Mouse (Mus musculus) adrenal gland, postnatal 10 days (tissue): ENCODE data around the gene Mcl1. TPM values are rescaled to one million over a fixed set of nuclear protein-coding genes. Genes with fewer than 3 reads are reported as not detected.
"Not testable (repeated sequence)": the region's sequence is repeated elsewhere in the genome, so short reads cannot be mapped to it uniquely, and the experiment has no call there.

ENCODE experiments used
- DNase-seq: peaks from one replicate; pipeline ENCODE4 v3.0.0; 2021; ENCODE audit warnings: mixed read lengths
- long read RNA-seq, 2 experiments: library from polyadenylated mRNA; stranded (forward); transcript quantifications; one replicate each; pipeline ENCODE4 v2.0.0; 2021
- total RNA-seq, 2 experiments: library from RNA; stranded (reverse); gene quantifications; 2 replicates each; pipeline ENCODE4 v1.2.3; 2021

Gene Mcl1
- total RNA-seq = 100 to 1,000 TPM; 116 to 144 TPM
- long read RNA-seq, experiment 1, transcript Mcl1-201 (3 exons, 3,418 nt) = major isoform, 128 of 162 reads
- long read RNA-seq, experiment 1, partial matches to known transcripts = 17 of 162 reads
- long read RNA-seq, experiment 1, other reads (novel, unspliced or antisense) = 17 of 162 reads
- long read RNA-seq, experiment 2, transcript Mcl1-201 (3 exons, 3,418 nt) = major isoform, 55 of 67 reads
- long read RNA-seq, experiment 2, partial matches to known transcripts = 4 of 67 reads
- long read RNA-seq, experiment 2, other reads (novel, unspliced or antisense) = 8 of 67 reads

GRCm38 (mm10) chr3:95658236-95658867 lies at the start of gene Mcl1:
Gene Mcl1 (plus strand): TSS chr3:95658788.
- DNase-seq = peak; percentile 98

GRCm38 (mm10) chr3:95609195-95609594 lies 49.4 kb upstream of the Mcl1 start:
- no peak for DNase-seq

GRCm38 (mm10) chr3:95613996-95614395 lies 44.6 kb upstream of the Mcl1 start:
- DNase-seq = no peak

DNA sequence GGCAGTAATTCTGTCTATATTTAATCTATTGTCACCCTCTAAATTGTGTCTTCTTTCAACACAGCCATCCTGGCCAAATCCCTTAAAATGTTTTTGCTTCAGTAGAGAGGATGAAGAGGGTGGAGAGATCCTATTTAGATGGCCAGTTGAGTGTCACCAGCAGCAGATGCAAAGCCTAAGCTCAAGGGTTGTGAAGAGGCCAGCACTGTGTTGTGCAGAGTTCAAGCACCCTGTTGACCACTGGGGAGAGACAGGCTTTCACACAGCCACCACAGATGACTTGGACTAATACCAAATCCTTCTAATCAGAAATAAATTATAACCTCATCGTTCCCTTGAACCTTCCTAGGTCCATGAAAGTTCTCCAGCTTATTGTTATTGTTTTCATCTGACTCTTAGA lies 40.1 kb upstream of the Mcl1 start:
- DNase-seq = no peak

GRCm38 (mm10) chr3:95621241-95621640 lies 37.3 kb upstream of the Mcl1 start:
- DNase-seq = no peak

DNA sequence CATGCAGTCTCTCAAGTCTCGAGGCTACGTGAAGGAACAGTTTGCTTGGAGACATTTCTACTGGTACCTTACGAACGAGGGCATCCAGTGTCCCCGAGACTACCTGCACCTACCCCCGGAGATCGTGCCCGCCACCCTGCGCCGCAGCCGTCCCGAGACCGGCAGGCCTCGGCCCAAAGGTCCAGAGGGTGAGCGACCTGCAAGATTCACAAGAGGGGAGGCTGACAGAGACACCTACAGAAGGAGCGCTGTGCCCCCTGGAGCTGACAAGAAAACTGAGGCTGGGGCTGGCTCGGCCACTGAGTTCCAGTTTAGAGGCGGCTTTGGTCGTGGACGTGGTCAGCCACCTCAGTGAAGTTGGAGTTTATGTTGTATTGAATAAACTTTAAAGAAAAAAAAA lies 36.2 kb upstream of the Mcl1 start:
- not testable (repeated sequence) for DNase-seq

- no peak for DNase-seq
These were observed 35.0 kb upstream of the Mcl1 start for GRCm38 (mm10) chr3:95623551-95623950.

GRCm38 (mm10) chr3:95623991-95624515 lies 34.5 kb upstream of the Mcl1 start:
- DNase-seq = not testable (repeated sequence)

DNA sequence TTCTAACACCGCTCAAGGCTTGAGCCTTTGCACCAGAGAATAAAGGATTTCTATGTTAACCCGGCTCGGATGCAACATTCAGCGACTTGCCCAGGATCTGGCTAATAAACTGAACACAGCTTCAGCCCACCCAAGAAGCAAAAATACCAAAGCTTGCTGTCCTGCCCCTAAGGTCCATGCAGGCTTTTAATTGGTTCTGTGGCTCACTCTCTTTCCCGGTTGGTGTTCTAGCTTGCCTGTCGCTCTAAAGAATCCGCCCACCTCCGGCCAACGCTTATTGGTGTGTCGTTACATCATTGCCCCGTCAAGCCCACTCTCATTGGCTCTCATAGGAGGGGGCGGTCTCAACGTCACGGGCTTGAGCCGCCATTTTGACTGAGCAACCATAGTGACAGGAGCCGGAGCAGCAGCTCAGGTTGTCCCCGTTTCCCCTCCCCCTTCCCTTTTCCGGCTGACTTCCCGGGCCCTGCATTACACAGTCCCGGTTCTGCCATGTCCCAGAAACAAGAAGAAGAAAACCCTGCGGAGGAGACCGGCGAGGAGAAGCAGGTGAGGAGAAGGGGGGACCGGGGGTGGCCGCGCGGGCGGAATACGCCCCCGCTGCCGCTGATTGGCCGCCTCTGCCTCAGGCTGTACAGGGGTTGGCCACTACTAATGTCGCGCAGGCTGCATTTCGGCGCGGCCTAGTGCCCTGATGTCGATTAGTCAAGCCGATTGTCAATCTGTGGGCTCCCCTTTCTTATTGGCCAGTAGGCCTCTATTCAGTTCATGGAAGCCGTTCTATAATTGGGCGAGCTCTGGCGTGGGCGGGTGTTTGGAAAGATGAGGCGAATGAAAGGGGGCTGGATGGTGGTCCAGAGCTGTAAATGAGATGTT lies 33.7 kb upstream of the Mcl1 start, which contains the start of gene Ensa:
Gene Ensa (plus strand): TSS at position 366 of the 876 bp plus-strand sequence.
- peak; percentile 97 for DNase-seq

DNA sequence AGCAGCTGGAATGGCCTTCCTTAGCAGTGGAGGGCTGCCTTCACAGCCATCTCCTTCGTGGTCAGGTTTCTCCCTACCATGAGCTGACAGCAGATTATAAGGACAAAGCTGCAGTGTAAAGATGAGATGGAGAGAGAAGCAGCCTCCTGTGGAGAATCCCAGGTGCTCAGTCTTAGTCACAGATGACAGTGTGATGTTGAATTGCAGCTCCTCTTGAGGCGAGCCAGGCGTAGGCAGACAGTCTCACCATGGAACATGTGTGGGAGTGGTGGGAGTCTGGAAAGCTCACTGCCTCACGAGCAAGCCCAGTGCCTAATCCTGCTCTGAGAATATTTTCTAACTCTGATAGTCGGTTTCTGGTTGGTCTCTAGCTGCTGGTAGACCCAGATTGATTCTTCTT lies 30.8 kb upstream of the Mcl1 start:
- no peak for DNase-seq

DNA sequence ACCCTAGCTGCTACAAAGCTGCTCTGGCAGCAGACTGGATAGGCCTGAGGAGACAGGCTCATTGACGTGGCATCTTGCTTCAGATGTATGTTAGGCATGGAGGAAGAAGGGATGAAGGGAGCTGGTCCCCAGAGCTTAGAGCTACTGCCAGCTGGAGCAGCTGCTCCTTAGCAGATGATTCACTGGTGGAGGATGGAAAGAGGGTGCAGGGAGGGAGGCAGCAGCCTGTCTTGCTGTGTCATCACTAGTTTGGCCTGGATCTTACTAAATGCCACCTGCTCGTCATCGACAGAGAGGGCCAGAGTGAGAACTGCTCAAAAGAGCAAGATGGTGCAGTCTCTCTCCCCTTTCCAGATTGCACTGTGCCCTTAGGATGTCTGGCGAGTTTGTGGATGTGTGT lies 28.8 kb upstream of the Mcl1 start:
- DNase-seq = peak; percentile 35

DNA sequence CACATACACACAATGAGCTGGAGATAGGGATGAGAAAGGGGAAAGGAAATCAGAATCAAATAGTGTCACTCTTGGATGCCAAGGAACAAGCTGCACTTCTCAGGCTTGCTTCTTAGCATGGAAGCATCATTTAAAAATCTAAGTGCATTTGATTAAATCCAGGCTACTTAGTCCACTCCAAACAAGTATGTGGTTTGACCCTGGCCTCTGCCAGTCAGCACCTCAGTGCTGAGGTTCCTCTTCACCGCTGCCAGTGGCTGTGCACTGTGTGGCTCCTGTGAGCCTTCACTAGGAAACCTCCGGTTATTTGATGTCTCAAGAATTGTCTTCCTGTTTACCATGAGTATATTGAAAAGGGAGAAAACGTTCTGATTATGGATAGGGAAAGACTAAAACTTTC lies 27.7 kb upstream of the Mcl1 start:
- DNase-seq = no peak

GRCm38 (mm10) chr3:95631304-95631703 lies 27.3 kb upstream of the Mcl1 start:
- DNase-seq = no peak

GRCm38 (mm10) chr3:95632648-95633588 lies 25.7 kb upstream of the Mcl1 start:
- no peak for DNase-seq

- no peak for DNase-seq
These were observed 23.0 kb upstream of the Mcl1 start for GRCm38 (mm10) chr3:95635636-95636035.

DNA sequence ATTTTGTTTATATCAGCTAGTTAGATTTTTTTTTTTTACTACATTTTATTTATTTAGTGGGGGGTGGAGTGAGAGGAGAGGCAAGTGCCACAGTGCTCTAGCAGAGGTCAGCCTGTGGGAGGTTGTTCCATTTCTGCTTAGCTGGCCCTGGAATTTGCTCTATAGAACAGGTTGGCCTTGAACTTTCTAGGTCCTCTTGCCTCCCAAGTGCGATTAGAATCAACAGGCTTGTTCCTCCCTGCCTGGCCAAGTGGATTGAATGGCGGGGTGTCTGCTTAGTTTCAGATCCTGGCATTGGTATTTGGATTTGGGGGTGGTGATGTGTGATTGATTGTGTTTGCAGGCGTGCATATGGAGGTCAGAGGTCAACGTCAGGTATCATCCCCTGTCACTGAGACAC lies 22.5 kb upstream of the Mcl1 start:
- DNase-seq = no peak

DNA sequence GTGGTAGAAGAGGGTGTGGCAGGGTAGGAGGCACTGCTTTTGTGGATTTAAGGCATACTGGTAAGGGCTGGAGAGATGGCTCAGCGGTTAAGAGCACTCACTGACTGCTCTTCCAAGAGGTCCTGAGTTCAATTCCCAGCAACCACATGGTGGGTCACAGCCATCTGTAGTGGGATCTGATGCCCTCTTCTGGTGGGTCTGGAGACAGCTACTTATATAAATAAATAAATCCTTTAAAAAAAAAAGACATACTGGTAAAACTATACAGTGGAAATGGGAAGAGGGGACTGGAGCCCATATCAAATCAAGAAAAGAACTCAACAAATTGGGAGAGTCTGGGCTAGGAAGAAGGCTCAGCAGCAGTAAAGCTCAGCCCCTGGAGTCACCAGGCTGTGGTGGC lies 18.9 kb upstream of the Mcl1 start:
- DNase-seq = no peak

DNA sequence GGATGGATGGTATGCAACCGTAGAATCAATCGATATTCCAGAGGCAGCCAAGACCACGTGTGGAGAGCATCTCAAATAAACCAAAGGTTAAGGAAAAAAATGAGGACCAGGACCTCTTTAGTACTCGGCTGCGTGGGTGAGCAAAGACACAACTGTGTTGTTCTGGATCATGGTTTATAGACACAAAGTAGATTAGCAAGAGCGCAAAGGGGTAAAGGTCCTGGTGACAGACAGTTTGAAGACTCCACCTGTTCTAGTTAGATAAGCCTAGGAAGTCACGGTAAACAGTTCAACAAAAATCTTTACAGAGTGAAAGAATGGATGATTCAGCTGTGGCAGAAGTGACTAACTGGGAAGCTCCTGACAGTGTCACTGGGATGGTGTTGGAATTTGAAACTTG lies 15.5 kb upstream of the Mcl1 start:
- DNase-seq = no peak

- DNase-seq = no peak
These were observed 13.0 kb upstream of the Mcl1 start for GRCm38 (mm10) chr3:95645313-95646235.

DNA sequence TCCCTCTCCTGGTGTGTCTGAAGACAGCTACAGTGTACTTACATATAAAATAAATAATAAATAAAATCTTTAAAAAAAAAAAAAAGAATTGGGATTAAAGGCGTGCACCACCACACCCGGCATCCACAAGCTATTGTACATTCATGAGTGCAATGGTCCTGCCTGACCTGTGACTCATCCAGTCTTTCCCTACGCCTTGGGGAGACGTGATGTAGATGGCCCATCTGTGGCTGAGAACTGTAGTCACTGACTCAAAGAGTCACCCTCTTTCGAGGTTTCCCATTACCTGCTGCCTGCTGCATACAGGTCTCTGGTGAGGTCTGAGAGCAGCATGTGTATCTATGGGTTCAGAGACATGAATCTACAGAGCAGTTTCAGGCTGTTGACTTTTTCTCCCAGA lies 10.6 kb upstream of the Mcl1 start:
- DNase-seq = no peak
